Mouse (Mus musculus) granulocyte monocyte progenitor cell, adult 5-6 weeks (primary cell): ENCODE data around the gene Hspb7. TPM values are rescaled to one million over a fixed set of nuclear protein-coding genes. Genes with fewer than 3 reads are reported as not detected.
A peak's percentile ranks its signal among the peaks of the same experiment; 100 is the strongest.

Experiments
- ATAC-seq: replicated peaks from 2 replicates; pipeline ENCODE4 v1.8.0; 2016; ENCODE audit warnings: mild to moderate bottlenecking, moderate TSS enrichment, inconsistent platforms; ENCODE audit not compliant: poor library complexity, severe bottlenecking
- total RNA-seq, 2 experiments: library from RNA; stranded (forward) in 1 of 2; stranded (reverse) in 1 of 2; fragments of 200-712, 200-1000 nt in 1 of 2; fragments of >200 nt in 1 of 2; fragmentation: Nextera tagmentation in 1 of 2; gene quantifications; 2 replicates each; pipeline ENCODE4 v1.2.3; 2014 to 2017

Hspb7 gene
- total RNA-seq, 2 experiments from 2014 or later, result not detected

DNA sequence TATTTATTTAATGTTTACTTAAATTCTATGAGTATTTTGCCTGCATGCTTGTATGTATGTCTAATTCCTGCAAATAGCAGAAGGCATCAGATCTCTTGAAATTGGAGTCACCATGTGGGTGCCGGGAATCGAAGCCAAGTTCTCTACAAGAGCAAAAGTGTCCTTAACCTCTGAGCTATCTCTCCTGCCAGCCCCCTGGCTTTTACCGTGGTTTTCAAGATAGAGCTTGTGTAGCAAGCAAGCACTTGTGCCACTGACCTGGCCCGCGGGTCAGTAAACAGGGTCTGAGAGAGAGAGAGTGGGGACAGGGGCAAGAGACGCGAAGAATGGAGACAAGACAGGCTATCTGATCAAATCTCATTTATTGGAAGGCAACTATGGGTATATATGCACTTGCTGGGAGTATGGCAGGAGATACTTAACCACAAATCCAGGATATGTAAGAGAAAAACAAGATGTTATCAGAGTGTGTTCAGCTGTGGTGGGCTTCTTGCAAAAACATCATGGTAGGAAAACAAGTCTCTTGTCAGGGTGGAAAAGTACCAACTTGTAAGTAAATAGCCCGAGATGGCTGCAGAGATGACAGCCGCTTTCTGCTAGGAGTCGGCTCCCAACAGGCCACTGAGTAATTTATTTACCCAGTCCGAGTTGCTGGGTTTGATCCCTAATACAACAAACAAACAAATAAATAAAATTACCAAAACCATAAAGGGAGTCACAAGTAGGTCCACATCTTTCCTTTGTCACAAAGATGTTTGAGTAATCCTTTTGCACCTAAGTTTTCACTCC, 23.3 kb downstream of the Hspb7 start:
- ATAC-seq, result no peak

DNA sequence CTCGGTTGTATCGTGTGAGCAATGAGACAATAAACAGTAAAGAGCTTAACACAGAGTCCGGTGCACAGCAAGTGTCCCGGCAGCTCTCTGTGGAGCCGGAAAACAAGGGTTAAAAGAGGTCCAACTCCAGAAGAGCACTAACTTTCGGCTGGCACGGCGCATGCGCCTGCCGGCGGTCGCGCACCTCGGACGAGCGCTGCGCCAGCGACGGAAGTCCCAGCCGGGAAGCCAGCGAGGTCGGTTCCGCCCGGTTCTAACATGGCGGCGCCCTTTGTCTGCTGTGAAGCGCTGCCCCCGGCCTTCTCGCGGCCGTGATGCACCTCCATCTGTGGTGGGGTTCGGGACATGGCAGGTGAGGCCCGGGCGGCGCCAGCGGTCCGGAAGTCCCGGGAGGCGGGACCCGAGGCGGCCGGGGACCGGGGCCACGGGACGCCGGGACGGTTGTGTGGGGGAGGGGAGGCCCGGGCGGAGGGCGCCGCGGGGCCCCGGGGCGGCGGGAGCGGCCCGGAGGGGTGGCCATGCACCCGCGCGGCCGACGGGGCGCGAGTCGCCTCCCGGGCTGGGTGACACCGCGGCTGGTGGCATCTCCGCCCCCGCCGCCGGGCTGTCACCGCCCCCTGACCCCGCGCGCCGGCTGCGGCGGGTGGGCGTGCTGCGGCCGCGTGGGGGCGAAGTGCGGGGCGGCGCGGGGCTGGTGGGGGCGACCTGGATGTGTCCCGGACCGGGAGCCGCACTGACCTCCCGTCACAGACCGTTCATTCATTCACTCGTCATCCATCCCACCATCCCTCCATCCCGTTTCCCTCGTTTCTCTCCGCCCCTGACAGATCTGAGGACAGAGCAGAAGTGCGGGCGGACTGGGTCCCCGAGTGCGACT, 24.1 kb downstream of the Hspb7 start, which contains the start of gene Zbtb17:
Gene Zbtb17 (plus strand): TSS at position 204 of the 877 bp plus-strand sequence.
- peak; percentile 90 for ATAC-seq

DNA sequence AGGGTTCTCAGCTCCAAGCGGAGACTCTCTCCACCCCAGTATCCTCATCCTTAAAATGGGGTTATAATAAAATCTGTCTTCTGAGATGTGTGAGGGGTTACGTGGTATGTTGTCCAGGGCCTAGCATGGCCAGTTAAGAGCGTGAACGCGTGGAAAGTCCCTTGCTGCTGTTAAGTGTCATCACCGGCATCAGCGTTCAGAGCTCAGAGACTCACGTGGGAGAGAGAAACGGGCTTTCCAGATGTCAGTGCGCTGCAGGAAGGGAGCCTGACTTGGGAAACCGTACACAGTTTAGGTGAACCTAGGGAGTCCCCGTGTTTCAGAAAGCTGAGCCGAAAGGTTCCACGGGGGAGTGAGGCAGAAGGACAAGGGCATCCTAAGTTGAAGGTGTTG, 24.7 kb downstream of the Hspb7 start:
- peak; percentile 44 for ATAC-seq

DNA sequence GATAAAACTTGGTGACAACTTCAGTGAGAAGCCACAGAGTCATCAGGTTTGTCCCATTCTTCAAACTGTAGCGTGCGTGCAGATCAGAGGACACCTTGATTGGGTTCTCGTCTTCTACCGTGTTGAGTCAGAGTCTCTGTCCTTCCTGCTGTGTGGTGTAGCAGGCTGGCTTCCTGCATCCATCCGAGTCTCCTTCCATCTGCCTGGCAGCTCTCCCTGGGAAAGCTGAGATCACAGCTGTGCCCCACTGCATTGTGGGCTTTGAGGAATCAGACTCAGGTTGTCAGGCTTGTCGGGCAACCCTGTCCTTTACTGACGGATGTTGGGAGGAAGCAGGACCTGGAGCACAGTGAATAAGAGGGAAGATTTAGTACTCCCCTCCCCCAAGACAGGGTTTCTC, 25.6 kb downstream of the Hspb7 start:
- ATAC-seq, result no peak

DNA sequence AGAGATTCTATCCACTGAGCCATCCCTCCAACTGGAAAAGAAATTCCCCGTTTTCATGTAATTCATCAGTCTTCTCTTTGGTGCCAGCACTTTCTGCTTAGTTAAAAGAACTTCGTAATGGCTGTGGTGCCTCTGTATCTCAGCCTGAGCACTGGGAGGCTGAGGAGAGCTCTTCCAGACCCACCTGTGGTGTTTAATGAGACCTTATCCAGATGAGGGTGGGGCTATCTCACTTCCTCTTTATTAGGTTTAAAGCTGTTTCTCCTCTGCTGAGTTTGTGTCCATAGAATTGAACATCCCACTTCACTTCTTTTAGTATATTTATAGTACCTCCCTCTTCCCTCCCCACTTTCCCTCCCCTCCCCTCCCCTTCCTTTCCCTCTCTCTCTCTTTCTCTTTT, 30.7 kb downstream of the Hspb7 start:
- peak; percentile 24; the same call in 1 of the 2 replicates for ATAC-seq

DNA sequence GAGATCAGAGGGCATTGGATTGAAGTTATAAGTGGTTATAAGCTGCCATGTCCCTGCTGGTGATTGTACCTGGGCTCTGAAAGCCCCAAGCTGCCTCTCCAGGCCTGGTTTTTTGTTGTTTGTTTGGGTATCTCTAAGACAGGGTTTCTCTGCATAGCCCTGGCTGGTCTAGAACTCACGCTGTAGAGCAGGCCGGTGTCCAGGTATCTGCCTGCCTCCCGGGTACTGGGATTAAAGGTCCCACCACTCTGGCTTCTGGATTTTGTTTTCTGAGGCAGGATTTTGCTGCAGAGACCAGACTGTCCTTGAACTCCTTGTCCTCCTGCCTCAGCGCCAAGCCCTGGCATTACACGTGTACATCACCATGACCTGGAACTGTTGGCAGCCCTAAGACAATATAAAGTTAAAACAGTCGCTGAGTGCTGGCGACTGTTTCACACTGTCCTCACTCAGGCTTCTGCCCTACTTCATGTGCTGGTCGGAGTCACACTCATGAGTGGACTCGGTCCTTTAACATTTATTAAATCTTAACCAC, 31.4 kb downstream of the Hspb7 start:
- no peak for ATAC-seq

DNA sequence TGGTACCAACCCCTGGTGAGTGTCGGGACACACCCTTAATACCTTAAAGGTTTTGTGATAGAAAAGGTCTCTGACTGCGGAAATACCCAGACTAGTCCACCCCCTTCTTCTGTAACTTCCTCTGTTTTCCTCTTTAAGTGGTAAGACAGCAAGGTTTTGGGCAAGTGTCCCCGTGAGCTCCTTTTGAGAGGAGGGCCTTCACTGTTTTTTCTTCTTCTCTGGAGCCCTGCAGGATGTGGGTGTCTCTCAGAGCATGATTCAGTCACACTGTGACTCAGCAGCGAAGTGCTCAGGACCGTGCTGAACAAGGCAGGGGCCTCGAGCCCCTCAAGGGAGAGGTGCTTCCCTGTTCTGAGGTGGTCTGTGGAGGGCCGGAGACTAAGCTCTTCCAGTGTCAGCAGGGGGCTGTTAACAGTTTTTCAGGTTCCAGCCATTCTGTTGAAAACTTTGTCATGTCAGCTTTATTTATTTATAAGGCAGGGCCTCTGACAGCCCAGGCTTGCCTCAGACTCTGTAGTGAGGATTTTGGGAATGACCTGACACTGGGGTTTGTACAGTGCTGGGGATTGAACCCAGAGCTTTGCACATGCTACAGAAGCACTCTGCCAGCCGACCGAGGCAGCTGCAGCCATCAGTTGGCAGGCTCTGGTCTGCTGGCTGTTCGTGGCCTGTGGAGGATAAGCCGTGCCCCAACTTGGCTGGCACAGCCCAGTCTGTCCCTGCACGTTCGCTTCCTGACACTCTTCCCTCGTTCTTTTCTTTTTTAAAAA, 34.2 kb downstream of the Hspb7 start:
- peak; percentile 81 for ATAC-seq

DNA sequence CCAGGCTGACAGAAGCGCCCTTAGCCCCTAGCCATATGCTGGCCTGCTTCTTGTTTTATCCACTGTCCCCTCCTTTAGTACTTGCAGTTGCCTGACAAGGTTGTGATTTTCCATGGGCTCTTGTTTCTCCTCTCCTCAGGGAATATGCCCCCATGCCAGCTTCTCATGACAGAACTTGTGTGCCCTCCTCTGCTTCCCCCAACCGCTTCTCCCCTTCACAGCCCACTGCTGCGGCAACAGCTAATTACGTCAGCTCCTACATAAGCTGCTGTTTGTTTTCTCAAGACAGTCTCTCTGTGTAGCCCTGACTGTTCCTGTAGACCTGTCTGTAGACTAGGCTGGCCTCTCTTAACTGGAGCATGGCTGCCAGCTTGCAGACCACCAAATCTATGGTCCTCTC, 34.9 kb downstream of the Hspb7 start:
- ATAC-seq, result no peak

DNA sequence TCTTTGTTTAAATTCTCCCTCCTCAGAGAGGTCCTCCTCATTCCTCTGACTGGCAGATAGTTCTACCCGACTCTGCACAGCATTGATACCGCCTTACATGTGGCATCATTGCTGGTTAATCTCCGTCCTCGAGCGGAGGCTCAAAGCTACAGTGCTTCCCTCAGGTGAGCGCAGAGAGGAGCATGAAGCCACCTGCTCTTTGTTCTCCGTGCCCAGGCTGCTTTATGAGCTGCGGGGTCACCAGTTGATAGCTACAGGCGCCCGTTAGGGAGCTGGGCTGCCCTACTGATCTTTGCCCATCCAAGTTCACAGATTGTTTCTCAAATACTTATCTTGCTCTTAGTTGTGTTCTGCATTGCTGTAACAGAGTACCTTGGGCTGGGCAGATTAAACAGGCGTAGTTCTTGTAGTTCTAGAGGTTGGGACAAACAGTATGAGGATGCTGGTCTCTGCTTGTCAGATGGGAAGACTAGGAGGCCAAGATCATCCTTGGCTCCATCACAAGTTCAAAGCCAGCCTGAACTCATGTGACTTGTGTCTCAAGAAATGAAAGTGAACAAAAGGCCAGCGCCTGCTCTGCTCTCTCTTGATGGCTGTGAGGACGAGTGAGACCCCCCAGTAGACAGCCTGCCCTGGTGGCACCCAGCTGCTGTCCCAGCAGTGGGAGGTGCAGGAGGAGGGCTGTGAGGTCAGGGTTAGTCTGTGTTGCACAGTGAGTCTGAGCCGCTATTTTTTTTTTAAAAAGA, 35.8 kb downstream of the Hspb7 start:
- no peak for ATAC-seq

DNA sequence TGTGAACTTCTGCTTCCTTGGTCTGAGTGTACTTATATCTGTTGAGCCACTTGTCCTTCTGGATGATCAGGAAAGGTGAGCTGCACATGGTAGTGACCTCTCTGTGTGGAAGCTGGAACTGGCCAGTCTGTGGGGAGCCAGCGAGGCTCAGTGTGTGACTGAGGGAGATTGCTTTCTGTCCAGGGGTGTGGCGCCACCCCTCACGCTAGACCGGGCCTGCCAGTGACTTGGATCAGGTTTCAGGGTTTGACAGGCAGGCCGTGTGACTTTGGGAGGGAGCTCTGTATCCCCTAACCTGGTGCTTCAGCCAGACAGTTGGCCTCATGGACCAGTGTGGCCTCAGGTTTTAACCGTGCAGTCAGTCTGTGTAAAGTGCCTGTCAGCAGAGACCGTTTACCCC, 37.7 kb downstream of the Hspb7 start:
- no peak for ATAC-seq

DNA sequence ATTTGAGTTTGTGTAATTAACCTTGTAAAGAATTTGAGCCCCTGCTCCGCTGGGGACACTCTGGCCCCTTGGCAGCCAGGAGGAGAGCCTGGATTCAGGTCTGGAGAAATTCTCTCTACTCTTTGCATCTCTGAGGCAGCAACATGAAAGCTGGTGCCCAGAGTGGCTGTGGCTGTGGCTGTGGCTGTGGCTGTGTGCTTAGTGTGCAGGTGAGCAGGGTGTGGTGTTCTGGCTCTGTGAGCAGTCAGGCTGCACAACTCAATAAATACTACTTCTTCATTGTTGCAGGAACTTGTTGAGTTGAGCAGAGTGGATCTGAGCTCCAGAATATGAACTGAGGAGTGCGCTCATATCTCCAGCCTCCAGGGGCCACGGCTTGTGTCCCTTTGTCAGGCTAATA, 38.3 kb downstream of the Hspb7 start:
- ATAC-seq, result no peak

DNA sequence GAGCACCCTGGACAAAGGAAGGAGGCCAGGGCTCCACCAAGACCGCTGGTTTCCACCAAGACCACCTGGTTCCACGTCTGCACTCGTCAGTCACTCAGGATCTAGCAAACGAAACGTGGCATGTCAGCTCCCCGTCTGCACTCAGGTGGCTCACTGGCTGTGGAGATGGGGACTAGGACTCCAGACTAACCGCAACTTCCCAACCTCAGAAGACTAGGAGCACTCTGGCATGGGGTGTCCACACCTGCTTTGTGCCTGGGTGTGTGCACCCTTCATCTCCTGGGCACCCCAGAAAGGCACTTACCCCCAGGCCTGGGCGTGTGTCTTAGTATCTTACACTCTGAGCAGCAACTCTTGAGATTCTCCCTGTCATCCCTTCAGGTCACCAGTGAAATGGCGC, 39.2 kb downstream of the Hspb7 start:
- ATAC-seq, result no peak

DNA sequence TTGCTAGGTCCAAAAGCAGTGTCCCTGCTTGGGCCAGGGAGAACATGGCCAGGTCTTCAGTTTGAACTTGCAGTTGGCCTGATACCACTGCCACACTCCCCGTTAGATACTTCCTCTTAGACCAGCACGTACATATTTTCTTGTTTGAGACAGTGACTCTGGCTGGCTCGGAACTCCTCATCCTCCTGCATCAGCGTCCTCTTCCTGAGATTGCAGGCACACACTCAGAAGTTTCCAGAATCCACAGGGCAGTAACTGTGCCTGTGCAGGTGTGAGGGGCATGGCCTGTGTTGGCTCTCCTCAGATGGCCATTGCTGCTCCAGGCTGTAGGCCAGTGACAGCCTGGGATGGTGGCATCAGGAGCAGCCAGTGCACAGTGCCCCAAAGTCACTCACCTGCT, 39.9 kb downstream of the Hspb7 start:
- no peak for ATAC-seq

DNA sequence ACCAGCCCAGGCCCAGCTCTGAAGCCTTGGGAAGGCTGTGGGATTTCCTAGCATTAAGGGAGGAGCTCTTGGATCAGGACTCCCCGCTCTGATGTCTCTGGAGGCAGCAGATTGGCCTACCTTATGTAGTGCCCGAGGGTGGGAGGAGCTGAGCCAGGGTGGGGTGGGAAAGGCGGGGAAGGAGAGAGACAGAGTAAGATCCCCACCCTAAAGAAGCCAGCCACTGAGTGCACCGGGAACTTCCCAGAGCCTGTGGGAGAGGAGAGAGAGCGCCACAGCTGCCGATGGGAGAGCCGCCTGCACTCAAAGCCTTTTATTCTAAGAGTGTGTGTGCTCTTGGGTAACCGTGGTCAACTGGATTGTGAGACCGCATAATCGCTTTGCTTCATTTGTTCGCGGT, 40.5 kb downstream of the Hspb7 start:
- 0 out of 2 replicates have a peak, but pooled peaks have one; percentile 8 for ATAC-seq

DNA sequence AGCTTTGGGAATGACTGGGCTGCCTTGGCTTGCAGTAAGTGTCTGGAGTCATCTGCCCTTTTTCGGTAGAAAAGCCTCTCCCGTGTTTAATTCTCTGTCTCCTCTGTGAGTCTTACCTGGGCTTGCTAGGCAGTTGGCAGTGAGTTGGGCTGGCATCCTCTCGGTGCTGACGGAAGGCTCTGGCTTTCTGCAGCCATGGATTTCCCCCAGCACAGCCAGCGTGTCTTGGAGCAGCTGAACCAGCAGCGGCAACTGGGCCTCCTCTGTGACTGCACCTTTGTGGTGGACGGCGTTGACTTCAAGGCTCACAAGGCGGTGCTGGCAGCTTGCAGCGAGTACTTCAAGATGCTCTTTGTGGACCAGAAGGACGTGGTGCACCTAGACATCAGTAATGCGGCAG, 41.0 kb downstream of the Hspb7 start:
- no peak for ATAC-seq

DNA sequence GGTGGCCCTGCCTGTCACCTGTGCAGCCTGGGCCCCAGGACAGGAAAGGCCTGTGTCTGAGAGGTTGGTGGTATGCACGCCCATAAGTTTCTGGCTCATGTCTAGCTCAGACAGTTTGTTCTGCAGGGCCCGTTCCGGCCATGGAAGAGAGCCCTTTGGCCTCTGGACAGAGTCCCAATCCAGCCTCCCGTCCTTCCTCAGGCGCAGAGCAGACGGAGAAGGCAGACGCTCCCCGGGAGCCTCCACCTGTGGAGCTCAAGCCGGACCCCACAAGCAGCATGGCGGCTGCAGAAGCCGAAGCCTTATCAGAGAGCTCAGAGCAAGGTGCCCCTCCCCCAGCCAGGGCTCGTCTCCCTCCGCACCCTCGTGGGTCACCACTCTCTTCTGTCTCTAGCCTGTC, 42.9 kb downstream of the Hspb7 start:
- no peak for ATAC-seq

DNA sequence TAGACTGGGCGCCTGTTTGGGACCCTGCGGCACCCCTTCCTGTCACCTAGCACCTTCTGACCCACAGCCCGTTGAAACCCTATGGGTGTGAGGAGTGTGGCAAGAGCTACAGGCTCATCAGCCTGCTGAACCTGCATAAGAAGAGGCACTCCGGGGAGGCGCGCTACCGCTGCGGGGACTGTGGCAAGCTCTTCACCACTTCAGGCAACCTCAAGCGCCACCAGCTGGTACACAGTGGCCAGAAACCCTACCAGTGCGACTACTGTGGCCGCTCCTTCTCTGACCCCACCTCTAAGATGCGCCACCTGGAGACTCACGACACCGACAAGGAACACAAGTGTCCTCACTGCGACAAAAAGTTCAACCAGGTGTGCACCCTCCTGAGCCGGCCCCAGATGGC, 44.1 kb downstream of the Hspb7 start:
- ATAC-seq, result no peak

DNA sequence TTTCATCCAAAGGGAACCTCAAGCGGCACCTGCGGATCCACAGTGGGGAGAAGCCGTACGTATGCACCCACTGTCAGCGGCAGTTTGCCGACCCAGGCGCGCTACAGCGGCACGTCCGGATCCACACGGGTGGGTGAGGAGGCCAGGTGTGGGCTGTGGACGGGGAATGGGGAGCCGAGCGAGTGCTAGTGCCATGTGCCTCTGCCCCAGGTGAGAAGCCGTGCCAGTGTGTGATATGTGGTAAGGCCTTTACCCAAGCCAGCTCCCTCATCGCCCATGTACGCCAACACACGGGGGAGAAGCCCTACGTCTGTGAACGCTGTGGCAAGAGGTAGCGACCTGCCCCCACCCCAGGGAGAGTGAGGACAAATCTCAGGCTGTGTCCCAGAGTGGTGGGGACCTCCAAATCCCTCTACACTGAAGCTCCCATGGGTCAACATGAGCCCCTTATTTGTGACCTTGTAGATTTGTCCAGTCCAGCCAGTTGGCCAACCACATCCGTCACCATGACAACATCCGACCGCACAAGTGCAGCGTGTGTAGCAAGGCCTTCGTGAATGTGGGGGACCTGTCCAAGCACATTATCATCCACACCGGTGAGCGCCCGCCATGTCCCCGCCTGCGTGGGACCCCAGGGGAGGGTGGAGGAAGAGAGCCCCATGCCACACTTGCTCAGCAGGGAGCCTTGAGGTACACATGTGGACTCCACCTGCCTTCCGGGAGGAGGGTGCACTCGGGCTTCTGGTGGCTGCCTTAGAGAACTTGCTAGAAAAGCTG, 45.1 kb downstream of the Hspb7 start:
- no peak for ATAC-seq

DNA sequence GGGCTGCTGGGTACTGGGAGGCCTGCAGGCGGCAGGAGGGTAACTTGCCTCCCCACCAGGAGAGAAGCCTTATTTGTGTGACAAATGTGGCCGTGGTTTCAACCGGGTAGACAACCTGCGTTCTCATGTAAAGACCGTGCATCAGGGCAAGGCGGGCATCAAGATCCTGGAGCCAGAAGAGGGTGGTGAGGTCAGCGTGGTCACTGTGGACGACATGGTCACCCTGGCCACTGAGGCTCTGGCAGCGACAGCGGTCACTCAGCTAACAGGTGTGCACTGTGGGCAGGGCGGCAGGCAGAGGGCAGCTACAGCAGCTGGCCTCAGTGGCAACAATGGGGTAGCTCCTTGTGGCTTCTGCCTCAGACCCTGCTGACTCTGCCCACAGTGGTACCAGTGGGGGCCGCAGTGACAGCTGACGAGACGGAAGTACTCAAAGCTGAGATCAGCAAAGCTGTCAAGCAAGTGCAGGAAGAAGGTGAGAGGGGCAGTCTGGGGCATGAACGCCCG, 45.8 kb downstream of the Hspb7 start:
- 0 out of 2 replicates have a peak, but pooled peaks have one; percentile 4 for ATAC-seq
